Mouse (Mus musculus) embryonic facial prominence, embryonic 12.5 days (tissue): Measurements from ENCODE around the gene Znhit1. TPM values are rescaled to one million over a fixed set of nuclear protein-coding genes. Genes with fewer than 3 reads are reported as not detected.
"Not testable (repeated sequence)": the region's sequence is repeated elsewhere in the genome, so short reads cannot be mapped to it uniquely, and the experiment has no call there.

Experiments used
- ATAC-seq: fragments of 200-750 bp; cut with Nextera tagmentation; 2 replicates; pipeline ENCODE4 v1.8.0; 2017; ENCODE audit not compliant: insufficient number of reproducible peaks, insufficient read depth, low FRiP score, low TSS enrichment
- H3K27ac ChIP-seq: fragments of 300-500 bp; sonication (generic); 2 replicates; pipeline ENCODE4 v1.5.1; 2016; ENCODE audit warnings: mild to moderate bottlenecking
- H3K27me3 ChIP-seq: fragments of 300-500 bp; sonication (generic); 2 replicates; pipeline ENCODE4 v1.6.1; 2016; ENCODE audit warnings: mild to moderate bottlenecking, moderate library complexity
- H3K36me3 ChIP-seq: fragments of 300-500 bp; sonication (generic); 2 replicates; pipeline ENCODE4 v1.6.1; 2016; ENCODE audit warnings: mild to moderate bottlenecking
- H3K4me1 ChIP-seq: fragments of 300-500 bp; sonication (generic); 2 replicates; pipeline ENCODE4 v1.6.1; 2016
- H3K4me2 ChIP-seq: fragments of 300-500 bp; sonication (generic); replicated peaks from 2 replicates; pipeline ENCODE4 v1.6.1; 2016; ENCODE audit warnings: mild to moderate bottlenecking, moderate library complexity
- H3K4me3 ChIP-seq: fragments of 300-500 bp; sonication (generic); 2 replicates; pipeline ENCODE4 v1.5.1; 2016; ENCODE audit warnings: mild to moderate bottlenecking
- H3K9ac ChIP-seq: fragments of 300-500 bp; sonication (generic); 2 replicates; pipeline ENCODE4 v1.6.1; 2016; ENCODE audit warnings: mild to moderate bottlenecking, moderate library complexity
- H3K9me3 ChIP-seq: fragments of 300-500 bp; sonication (generic); 2 replicates; pipeline ENCODE4 v1.6.1; 2016; ENCODE audit warnings: mild to moderate bottlenecking, moderate library complexity
- WGBS: fragments of 180-500 bp; shearing (Covaris S2); methylation state at CpG from one replicate; pipeline ENCODE4 v1.1.7; 2016; 5-methylcytosine and 5-hydroxymethylcytosine counted together
- polyA plus RNA-seq: library from polyadenylated mRNA; unstranded; fragments of >200 nt; fragmentation: Nextera tagmentation; extraction: Ambion mirVana; gene quantifications from 2 replicates; pipeline ENCODE4 v1.2.1, GENCODE M21; 2016

The Znhit1 gene
- polyA plus RNA-seq, 1 experiment from 2014 or later: 115 TPM

DNA sequence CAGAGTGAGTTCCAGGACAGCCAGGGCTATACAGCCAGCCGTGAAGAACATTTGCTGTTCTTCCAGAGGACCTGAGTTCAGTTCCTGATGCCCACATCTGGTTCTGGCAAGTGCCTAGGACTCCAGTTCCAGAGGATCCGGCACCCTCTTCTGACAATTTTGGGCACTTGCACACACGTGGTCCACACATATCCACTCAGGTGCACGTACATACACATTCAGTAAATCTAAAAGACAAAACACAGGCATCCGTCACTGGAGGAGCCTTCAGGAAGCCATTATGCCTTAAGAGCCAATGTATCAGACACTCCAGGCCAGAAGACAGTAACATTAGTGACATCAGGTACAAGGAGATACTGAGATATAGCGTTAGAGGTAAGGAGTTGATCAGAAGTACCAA, 37.3 kb downstream of the Znhit1 start:
- Histone ChIP-seq H3K4me3 (no peak overlapping the region), H3K27me3 (no peaks in the 10 kb centered on the region), H3K27ac (no peak overlapping the region), H3K9me3 (no peaks in the 10 kb centered on the region), H3K9ac (no peak overlapping the region), H3K4me2 (no peak overlapping the region), H3K36me3 (0 out of 2 replicates have a peak, but pooled peaks cover under 1% of the 10 kb centered on the region), H3K4me1 (peaks cover 15% of the 10 kb centered on the region)
- 94% methylated on average over 6 of the region's 6 CpGs for WGBS
- ATAC-seq: no peak

DNA sequence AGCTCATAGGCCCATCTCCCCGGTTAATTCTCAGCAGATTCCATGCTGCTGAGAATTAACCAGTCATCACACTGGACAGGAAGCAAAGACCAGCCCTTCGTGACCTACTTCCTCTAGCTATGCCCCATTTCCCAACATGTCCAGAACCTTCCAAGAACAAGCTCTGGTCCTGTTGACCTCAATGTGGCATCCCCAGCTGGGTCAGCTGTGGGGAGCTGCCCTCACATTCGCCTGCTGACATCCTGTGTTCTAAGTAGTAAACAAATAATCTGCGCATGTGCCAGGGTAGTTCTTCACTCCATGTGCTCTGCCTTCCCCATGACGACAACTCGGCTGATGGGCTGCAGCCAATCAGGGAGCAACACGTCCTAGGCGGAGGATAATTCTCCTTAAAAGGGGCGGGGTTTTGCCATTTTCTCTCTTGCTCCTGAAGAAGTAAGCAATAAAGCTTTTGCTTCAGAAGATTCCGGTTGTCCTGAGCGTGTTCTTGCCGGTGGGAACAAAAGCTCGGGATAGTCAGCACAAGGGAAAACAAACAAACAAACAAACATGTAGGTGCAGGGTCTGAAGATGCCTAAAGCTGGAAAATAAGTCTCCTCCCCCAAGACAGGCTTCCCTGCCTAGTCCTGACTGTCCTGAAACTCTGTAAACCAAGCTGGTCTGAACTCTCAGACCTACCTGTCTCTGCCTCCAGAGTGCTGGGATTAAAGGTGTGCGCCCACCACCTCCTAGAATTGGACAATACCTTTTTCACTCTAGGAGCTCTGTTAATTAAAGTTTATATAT, 38.1 kb downstream of the Znhit1 start:
- 83% methylated on average over 14 of the region's 14 CpGs for WGBS
- H3K9ac ChIP-seq, H3K36me3 ChIP-seq, H3K4me3 ChIP-seq, H3K4me1 ChIP-seq, H3K27me3 ChIP-seq, H3K27ac ChIP-seq, ATAC-seq, H3K4me2 ChIP-seq, H3K9me3 ChIP-seq: not testable (repeated sequence)

DNA sequence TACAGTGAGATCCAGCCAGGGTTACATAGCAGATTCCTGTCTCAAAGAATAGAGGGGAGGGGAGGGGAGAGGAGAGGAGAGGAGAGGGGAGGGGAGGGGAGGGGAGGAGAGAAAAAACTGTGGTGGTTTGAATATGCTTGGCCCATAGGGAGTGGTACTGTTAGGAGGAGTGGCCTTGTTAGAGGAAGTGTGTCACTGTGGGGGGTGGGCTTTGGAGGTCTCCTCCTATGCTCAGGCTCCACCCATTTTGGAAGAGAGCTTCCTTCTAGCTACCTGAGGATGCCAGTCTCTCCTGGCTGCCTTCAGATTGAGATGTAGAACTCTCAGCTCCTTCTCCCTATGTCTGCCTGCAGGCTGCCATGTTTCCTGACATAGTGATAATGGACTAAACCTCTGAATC, 39.9 kb downstream of the Znhit1 start:
- H3K9me3 ChIP-seq: no peaks in the 10 kb centered on the region
- no peaks in the 10 kb centered on the region for H3K36me3 ChIP-seq
- ATAC-seq: no peak
- H3K4me1 ChIP-seq: no peaks in the 10 kb centered on the region; the same call in 1 of the 2 replicates
- H3K4me2 ChIP-seq: no peak overlapping the region
- no peak overlapping the region for H3K4me3 ChIP-seq
- H3K27me3 ChIP-seq: no peaks in the 10 kb centered on the region
- H3K27ac ChIP-seq: no peak overlapping the region
- H3K9ac ChIP-seq: no peak overlapping the region

DNA sequence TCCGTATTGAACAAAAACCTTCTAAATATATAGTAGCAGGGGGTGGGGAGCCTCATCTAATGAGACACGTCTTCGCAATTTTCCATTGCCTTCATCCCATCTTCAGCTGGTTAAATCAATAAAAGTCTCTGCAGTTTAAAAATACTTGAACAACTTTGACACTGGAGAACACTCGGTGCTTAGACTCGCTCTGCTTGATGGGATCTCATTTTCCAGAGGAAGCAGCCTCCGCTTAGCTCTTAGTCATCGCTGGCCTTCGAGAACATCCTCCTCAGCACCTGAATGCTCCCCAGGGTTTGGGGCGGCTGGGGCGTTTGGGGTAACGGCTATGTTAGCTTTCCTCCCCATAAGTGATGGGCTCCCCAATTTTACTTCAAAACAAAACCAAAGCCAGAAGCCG, 42.7 kb downstream of the Znhit1 start:
- H3K4me1 ChIP-seq: 0 out of 2 replicates have a peak, but pooled peaks cover 4% of the 10 kb centered on the region
- H3K36me3 ChIP-seq: no peaks in the 10 kb centered on the region
- no peaks in the 10 kb centered on the region for H3K9me3 ChIP-seq
- no peak overlapping the region for H3K4me3 ChIP-seq
- WGBS: 78% methylated on average over 12 of the region's 12 CpGs
- H3K27ac ChIP-seq: no peak overlapping the region
- no peak overlapping the region for H3K9ac ChIP-seq
- H3K27me3 ChIP-seq: no peaks in the 10 kb centered on the region
- H3K4me2 ChIP-seq: no peak overlapping the region
- no peak for ATAC-seq

DNA sequence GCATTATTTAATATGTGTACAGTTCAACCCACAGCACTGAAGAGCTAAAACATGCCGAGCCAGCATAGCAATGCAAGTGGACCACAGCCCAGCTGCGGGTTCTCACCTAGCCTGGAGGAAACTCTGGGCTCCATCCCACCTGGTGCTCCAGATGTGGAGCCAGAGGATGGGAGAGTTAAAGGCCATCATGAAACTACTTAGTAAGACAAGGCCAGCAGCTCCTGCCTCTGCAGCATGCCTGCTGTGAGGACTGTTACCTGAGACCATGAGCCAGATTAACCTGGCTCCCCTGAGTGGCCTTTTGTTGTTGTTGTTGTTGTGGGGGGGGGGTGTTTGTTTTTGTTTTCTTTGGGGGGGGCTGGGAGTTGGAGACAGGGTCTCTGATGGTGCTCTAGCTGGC, 44.4 kb downstream of the Znhit1 start:
- ATAC-seq: no peak
- Histone ChIP-seq H3K9ac (no peak overlapping the region), H3K4me2 (no peak overlapping the region), H3K36me3 (no peaks in the 10 kb centered on the region), H3K4me1 (0 out of 2 replicates have a peak, but pooled peaks cover 4% of the 10 kb centered on the region), H3K27ac (no peak overlapping the region), H3K4me3 (no peak overlapping the region), H3K9me3 (no peaks in the 10 kb centered on the region), H3K27me3 (no peaks in the 10 kb centered on the region)
- 83% methylated on average over 2 of the region's 2 CpGs for WGBS

DNA sequence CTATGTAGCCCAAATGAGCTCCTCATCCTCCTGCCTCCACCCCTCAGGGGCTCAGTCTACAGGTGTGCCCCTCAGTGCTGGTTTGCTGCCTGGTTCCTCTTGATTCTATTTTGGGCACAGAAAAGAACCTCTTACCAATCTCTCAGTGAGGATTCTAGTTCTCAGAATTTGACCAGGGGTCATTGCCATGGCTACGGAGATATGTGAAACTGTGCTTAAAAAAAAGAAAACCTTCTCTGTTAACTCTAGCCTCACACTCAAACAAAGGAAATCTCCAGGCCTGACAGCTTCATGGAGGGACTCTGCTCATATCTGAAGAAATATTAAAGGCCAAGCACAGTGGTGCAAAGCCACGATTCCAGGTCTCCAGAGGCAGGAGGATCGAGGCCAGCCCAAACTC, 45.0 kb downstream of the Znhit1 start:
- 85% methylated on average over 3 of the region's 3 CpGs for WGBS
- H3K4me3 ChIP-seq: no peak overlapping the region
- H3K27ac ChIP-seq: no peak overlapping the region
- no peak for ATAC-seq
- H3K9ac ChIP-seq: no peak overlapping the region
- no peaks in the 10 kb centered on the region for H3K36me3 ChIP-seq
- no peak overlapping the region for H3K4me2 ChIP-seq
- 0 out of 2 replicates have a peak, but pooled peaks cover 4% of the 10 kb centered on the region for H3K4me1 ChIP-seq
- H3K9me3 ChIP-seq: no peaks in the 10 kb centered on the region
- no peaks in the 10 kb centered on the region for H3K27me3 ChIP-seq

DNA sequence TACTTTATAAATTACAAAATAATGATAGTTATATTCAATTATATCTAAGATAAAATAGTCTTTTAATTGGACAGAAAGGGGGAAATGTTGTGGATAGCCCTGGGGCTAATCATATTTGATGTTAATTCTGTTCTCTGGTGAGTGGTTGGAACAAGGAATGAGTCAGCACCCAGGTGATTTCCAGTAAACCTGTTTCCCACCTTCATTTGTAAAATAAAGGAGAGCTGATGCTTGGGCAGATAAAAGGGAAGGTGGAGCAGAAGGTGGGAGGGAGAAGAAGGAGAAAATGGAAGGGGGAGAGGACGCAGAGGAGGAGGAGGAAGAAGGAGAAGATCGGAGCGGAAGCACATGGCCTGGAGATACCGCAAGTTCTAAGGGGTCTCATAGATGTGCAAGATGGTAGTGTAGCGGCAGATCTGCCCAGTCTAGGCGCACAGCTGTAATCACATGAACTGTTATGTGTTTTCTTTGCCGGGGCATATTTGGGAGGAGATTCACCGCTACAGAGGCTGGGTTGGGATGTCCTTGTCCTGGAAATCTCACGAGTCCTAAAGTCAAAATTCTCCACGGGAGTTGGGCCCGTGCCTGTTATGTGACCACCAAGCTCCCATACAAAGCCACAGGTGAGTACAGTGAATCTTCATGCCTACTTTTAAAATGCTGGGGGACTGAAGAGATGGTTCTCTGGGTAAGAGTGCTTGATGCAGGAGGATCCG, 46.8 kb downstream of the Znhit1 start:
- no peak overlapping the region for H3K27ac ChIP-seq
- no peaks in the 10 kb centered on the region for H3K27me3 ChIP-seq
- ATAC-seq: no peak

DNA sequence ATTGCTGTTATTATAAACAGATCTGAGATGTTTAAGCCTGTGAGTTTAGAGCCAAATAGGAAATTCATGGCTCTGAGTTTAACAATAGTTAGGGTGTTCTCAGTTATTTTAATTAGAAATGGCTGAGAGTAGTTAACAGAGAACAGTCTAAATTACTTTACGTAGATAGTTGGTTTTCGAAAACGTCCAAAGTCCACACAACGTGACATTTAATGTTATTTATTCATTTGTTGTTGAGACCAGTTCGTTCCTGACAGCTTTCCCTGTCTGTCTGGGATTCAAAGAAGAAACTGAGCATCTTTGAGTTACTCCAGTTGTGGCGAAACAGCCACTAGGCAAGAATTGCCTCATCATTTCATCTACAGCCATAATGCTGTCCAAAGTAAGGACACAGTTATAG, 47.8 kb downstream of the Znhit1 start:
- H3K27me3 ChIP-seq, H3K4me1 ChIP-seq, H3K27ac ChIP-seq, H3K36me3 ChIP-seq, H3K4me3 ChIP-seq, ATAC-seq, H3K9ac ChIP-seq, H3K4me2 ChIP-seq, H3K9me3 ChIP-seq: not testable (repeated sequence)
- WGBS: 84% methylated on average over 6 of the region's 6 CpGs

More for the DNA sequence above, 46.8 kb downstream of the Znhit1 start:
- Histone ChIP-seq H3K36me3 (no peaks in the 10 kb centered on the region), H3K9ac (no peak overlapping the region), H3K4me1 (0 out of 2 replicates have a peak, but pooled peaks cover 4% of the 10 kb centered on the region), H3K4me2 (no peak overlapping the region), H3K9me3 (no peaks in the 10 kb centered on the region), H3K4me3 (no peak overlapping the region)
- 85% methylated on average over 12 of the region's 12 CpGs for WGBS

DNA sequence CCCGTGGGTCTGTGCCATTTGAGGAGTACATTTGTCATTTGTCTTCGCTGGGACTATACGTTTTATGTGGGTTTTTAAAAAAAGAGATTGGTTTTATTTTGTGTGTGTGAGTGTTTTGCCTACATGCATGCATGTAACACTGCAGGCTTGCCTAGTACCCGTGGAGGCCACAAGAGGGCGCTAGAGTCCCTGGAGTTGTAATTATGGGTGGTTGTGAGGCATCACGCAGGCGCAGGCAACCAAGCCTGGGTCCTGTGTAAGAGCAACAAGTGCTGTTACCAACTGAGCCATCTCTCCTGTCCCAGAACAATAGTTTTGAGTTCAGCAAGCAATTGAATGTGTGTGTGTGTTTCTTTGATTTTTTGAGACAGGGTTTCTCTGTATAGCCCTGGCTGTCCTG, 48.5 kb downstream of the Znhit1 start:
- H3K27me3 ChIP-seq: no peaks in the 10 kb centered on the region
- no peak overlapping the region for H3K27ac ChIP-seq
- H3K4me2 ChIP-seq: no peak overlapping the region
- H3K9me3 ChIP-seq: no peaks in the 10 kb centered on the region
- H3K36me3 ChIP-seq: no peaks in the 10 kb centered on the region
- H3K4me3 ChIP-seq: no peak overlapping the region
- H3K4me1 ChIP-seq: 0 out of 2 replicates have a peak, but pooled peaks cover 4% of the 10 kb centered on the region
- H3K9ac ChIP-seq: no peak overlapping the region
- WGBS: 68% methylated on average over 7 of the region's 7 CpGs
- ATAC-seq: no peak

DNA sequence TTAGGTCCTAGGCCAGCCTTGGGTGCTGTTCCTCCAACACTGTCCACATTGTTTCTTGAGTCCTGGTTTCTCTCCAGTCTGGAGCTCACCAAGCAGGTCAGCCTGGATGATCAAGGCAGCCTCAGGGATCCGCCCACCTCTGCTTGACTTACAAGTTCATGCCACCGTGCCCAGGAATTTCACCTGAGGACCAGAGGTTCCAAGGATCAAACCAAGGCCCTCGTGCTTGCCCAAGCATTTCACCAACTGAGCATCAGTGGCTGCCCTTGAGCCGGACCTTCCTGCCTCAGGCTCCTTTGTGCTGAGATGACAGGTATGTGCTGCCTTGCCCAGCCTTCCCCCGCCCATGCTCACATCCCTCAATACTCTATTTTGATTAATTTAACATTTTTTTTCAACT, 50.2 kb downstream of the Znhit1 start:
- no peaks in the 10 kb centered on the region for H3K9me3 ChIP-seq
- 0 out of 2 replicates have a peak, but pooled peaks cover 3% of the 10 kb centered on the region for H3K4me1 ChIP-seq
- no peak for ATAC-seq
- no peaks in the 10 kb centered on the region for H3K36me3 ChIP-seq
- no peak overlapping the region for H3K4me2 ChIP-seq
- H3K27ac ChIP-seq: no peak overlapping the region
- no peaks in the 10 kb centered on the region for H3K27me3 ChIP-seq
- no peak overlapping the region for H3K9ac ChIP-seq
- 90% methylated on average over 5 of the region's 5 CpGs for WGBS
- no peak overlapping the region for H3K4me3 ChIP-seq

DNA sequence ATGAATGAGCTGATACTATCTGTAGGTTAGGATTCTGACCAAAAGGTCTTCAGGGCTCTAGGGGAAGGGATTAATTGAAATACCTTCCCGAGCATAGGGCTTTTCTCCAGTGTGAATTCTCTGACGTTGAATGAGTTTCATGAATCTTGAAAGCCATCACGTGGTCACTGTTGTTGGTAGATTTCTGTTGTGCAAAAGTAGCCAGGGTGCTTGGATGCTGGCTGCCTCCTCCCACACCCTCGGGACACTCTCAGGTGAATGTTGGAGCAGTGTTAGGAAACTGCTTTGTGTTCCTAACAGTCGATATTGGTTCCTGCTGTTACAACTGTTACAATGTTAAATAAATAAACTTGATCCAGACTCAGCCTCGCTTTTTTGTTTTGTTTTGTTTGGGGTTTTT, 51.1 kb downstream of the Znhit1 start:
- Histone ChIP-seq H3K4me2 (no peak overlapping the region), H3K36me3 (no peaks in the 10 kb centered on the region), H3K9ac (no peak overlapping the region), H3K4me1 (no peaks in the 10 kb centered on the region), H3K9me3 (no peaks in the 10 kb centered on the region), H3K4me3 (no peak overlapping the region), H3K27me3 (no peaks in the 10 kb centered on the region), H3K27ac (no peak overlapping the region)
- ATAC-seq: no peak
- 83% methylated on average over 6 of the region's 6 CpGs for WGBS
